Mouse (Mus musculus) large intestine, adult 2 months (tissue): ENCODE measurements at regions not wholly inside any gene's neighbourhood (a gene's known extent, or its start where the extent isn't known, plus 50 kb on each side); places are given as distances from the start of the nearest gene placed in this dataset.

Source experiments
- DNase-seq: peaks from one replicate; pipeline ENCODE4 v3.0.0-alpha.2; 2012; ENCODE audit warnings: low read depth, low spot score
- WGBS: fragments of 180-500 bp; shearing (Covaris S2); methylation state at CpG from one replicate; pipeline ENCODE4 v1.1.7; 2018; 5-methylcytosine and 5-hydroxymethylcytosine counted together

DNA sequence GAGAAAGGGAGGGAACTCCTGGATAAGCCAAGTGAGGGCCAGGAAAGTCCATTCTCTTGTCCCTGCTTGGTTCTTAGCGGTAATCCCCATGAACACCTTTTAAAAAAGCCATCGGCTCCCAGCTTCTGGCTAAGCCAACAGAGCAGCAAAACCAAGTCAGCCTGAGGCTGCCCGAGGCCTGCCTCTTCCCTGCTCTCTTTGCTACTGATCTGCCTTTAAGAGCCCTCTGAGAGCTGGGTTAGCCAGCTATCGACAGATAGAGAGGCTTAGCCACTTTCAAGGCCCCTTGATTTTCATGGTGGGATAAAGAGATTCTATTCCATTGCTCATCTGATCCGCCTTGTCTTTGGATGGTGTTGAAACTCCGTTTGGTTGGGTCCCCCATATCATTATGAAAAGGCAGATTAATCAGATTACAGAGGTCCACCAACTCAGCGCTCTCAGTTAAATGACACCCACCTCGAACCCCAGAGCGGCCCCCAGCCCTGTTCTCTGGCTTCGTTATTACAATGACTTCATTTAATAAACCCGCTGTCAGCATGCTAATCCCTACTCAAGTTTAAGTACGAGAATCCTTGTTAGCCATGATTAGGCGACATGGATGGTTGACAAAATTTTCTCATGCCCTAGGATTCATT lies 66.1 kb downstream of the Slc4a3 start:
- 82% methylated on average over 13 of the region's 13 CpGs for WGBS
- DNase-seq, result no peak

DNA sequence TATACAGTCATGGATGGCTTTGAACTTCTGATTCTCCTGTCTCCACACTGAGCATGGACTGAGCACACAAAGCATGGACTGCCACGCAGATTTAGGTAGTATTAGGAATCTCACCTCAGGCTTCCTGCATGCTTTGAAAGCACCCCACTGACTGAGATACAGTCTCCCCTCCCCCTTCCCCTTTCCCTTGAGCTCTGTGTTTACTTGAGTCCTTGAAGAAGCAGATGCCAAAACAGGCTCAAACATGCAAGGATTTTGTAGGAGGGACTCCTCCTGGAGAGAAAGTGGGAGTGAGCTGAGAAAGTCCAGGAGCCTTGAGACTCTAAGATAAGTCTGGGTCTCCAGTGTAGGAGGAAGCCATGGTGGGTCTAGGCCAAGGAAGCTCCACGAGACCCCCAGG lies 67.1 kb downstream of the Slc4a3 start:
- no peak for DNase-seq
- WGBS, result 49% methylated on average over 2 of the region's 2 CpGs

DNA sequence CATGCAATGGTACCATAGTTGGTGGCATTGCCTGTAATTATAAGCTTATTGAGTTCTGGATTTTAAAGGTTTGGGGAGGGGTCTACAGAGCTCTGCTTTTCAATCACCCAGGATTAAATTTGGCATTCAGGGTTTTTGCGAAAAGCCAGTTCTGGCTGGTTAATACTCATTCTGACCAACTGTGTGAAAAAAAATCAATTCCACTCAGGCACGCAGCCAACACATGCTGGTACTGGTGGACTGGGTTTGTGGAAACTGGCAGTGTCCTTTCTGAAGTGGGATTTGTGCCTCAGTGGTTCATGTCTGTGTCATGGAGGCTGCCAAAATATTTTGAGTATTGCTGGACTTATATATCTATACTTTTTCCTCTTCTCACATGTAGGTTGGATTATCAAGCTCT lies 70.9 kb downstream of the Slc4a3 start:
- no peak for DNase-seq
- WGBS, result 87% methylated on average over 2 of the region's 2 CpGs

DNA sequence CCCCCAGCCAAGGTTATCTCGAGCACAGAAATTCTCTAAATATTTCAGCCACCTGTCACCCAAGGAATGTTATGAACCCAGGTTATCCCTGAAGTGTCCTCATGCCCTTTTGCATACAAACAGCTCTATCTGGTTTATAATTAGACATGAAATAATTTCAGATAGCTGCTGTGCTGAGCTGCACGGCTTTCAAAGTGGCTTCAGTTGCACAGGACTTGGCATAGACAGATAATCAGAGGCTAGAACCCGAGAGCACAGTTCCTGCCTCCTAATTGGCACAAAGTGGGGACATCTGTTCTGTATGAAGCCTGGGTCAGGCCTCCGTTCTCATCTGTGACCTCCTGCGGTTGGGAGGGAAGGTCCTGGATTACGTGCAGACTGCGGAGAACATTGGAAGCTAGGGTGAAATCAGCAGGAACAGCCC lies 72.3 kb downstream of the Slc4a3 start:
- WGBS, result 52% methylated on average over 7 of the region's 7 CpGs
- DNase-seq, result no peak

DNA sequence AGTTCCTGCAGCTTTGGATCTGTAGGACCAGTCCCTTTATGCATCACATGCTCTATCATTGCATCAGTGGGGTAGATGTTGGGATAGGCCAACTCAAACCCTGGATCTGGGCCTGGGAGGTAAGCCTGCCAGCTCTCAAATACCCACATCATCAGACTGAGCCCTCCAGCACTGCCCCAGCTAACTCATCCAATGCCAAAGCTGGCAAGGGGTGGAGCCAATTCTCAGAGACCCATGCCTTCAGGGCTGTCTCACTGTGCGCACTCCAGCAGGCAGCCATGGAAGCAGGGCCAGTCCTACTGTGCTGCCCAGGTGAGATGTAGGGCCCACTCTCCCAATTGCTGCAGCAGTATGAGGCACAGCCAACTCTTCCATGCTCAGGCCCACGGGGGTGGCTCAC lies 84.2 kb downstream of the Slc4a3 start:
- DNase-seq, result no peak
- 88% methylated on average over 2 of the region's 2 CpGs for WGBS

DNA sequence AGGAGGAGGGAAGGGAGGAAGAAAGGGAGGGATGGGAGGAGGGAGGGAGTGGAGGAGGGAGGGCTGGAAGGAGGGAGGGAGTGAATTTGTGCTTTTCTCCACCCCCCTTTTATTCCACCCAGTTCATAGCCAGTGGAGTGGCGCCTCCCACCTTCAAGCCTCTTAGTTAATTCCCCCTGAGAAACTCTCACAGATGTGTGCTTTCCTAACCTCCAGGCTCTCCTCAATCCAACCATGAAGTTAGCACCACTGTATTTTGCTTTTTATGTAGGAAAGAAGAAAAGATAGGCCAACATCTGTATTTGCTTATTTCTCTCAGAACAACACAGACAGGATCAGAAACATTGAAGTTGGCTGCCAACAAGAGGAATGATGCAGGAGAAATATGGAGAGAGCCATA lies 85.7 kb downstream of the Slc4a3 start:
- 74% methylated on average over 1 of the region's 1 CpGs for WGBS

DNA sequence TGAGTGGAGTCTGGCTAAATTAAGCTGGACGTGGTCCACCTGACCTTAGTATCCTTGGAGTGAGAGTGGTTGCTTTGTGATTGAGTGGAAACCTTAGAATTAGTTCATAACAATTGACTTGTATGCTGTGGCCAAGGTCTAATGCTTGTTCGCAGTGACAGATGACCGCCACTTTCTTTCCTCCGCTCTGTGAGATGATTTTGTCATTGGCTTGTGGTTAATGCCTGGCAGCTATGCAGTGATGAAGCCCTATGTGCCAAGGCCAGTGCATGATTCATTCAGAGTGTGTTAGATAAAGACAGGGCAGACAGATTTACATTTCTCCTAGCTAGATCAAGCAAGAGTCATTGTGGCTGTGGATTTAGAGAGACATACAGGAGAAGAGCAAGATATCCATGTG lies 89.5 kb downstream of the Slc4a3 start:
- WGBS, result 85% methylated on average over 4 of the region's 4 CpGs
- no peak for DNase-seq

More for the DNA sequence above, 85.7 kb downstream of the Slc4a3 start:
- no peak for DNase-seq

DNA sequence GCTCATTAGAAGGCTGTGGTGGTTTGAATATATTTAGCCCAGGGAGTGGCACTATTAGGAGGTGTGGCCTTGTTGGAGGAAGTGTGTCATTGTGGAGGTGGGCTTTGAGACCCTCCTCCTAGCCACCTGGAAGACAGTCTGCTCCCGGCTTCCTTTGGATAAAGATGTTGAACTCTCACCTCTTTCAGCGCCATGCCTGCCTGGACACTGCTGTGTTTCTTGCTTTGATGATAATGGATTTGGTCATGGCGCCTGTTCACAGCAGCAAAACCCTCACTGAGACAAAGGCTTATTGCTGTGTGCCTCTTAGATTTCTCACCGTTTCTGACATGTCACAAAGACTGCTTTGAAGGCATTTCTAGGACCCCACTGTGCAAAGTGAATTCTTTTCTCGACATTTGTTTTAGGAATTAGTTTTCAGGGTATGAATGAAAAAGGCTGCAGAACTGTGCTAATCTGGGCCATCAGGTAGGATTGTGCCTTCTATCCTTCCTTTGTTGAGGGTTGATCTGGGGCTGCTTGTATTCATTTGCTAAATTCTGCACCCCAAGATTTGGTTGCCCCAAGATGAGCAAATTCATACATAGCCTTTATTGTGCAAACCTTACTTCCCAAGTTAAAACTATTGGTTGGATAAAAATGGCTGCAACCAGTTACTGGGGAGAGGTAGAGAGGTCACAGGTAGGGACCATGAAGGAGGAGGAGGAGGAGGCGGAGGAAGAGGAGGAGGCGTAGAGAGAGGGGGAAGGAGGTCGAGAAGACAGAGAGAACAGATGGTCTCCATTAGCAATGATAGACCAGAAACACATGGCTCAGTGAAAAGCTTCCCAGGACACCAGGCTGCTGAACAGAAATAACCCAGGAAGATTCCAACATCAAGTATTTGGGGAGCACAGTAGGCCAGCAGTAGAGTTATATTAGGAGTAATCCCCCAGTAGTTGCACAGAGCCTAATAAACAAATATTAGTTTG lies 93.2 kb downstream of the Slc4a3 start:
- 81% methylated on average over 8 of the region's 8 CpGs for WGBS
- no peak for DNase-seq

DNA sequence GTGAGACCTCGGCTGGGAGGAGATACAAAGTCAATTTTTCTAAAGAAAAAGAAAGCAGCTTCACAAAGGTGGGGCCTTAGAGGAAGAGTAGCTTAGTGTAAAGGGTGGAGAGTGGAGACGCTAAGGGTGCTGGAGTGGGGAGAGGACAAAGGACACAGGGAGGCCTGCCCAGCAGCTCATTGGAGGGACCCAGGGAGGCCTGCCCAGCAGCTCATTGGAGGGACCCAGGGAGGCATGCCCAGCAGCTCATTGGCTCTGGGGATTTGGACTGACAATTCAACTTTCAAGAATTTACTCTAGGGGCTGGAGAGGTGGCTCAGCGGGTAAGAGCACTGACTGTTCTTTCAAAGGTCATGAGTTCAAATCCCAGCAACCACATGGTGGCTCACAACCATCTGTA lies 96.4 kb downstream of the Slc4a3 start:
- DNase-seq, result no peak
- WGBS, result 56% methylated on average over 3 of the region's 3 CpGs

DNA sequence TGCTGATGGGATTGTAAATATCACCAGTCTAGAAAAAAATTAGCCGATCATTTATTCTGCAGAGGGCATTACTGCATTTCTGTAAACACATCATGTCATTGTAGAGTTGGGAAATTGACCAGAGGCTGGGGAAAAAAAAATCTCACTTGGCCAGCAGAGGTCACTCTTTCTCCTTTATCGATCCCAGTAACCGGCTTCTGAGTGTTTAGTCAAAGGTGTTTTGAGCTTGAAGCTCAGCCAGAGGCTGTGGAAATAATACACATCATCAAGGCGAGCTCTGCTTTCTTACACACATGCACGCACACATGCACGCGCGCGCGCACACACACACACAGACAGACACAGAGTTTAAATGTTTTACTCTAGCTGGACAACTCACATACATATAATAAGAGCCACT lies 106.5 kb downstream of the Slc4a3 start:
- WGBS, result 12% methylated on average over 10 of the region's 10 CpGs
- DNase-seq, result peak; percentile 11

DNA sequence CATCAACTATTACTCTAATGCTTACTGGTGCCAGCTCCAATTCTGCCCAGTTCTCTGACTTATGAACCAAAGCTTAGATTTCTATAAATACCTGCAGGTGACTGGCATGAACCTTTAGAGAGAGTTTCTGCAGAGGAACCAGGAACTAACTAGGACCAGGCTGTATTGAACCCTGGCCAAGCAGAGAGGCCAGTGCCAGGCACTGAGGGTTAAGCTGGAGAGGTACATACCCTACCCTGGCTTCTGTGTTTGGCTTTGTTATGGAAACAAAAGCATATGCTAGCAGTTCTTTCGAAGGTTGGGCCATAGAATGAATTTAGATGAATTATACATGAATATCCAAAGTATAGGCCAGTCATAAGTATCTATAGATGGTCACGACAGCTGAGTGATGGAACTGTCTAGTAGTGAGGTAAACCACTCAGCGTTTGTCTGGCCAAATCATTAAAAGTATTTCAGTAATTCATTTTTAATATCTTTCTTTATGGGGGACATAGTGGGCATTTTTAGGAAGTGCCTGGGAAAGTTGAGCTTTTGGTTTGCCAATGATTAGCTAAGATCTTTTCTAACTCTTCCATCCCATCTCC lies 107.0 kb downstream of the Slc4a3 start:
- DNase-seq, result no peak
- WGBS, result 54% methylated on average over 3 of the region's 3 CpGs

DNA sequence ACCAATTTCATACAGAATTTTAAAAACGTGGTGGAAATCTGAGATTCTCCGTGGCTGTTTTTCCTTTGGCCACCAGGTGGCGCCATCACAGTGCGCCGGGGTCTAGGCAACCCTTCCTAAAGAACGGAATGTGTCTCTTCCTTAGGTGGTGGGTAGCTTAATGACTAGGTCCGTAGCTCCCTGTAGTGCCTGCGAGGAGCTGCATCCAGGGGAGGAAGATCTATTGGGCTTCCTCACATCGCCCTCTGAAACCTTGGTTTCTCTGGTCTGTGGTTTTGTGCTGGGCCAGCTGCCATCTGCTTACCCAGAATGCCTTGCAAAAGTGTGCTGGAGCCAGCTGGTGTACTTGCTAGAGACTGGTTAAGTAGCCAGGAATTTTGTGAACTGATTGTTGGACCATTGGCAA lies 107.6 kb downstream of the Slc4a3 start:
- no peak for DNase-seq
- WGBS, result 5% methylated on average over 9 of the region's 9 CpGs

DNA sequence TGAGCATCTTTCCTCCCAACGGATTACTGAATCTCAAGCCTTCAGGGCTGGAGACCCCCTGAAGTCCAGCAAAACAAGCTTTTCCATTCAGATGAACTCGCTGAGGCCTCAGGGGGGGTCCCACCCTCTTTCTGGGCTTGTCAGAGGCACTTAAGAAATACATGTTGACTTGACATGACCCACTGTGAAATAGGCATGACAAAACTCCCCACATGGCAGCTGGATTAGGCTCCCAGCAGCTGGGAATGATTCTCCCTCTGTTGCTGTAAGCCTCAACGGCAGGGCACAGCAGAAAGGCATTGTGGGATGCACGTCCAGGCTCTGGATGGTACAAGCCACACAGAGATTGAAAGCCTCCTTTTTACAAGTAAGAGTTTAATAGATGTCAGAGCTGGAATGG lies 110.5 kb downstream of the Slc4a3 start:
- DNase-seq, result no peak
- WGBS, result 83% methylated on average over 4 of the region's 4 CpGs

DNA sequence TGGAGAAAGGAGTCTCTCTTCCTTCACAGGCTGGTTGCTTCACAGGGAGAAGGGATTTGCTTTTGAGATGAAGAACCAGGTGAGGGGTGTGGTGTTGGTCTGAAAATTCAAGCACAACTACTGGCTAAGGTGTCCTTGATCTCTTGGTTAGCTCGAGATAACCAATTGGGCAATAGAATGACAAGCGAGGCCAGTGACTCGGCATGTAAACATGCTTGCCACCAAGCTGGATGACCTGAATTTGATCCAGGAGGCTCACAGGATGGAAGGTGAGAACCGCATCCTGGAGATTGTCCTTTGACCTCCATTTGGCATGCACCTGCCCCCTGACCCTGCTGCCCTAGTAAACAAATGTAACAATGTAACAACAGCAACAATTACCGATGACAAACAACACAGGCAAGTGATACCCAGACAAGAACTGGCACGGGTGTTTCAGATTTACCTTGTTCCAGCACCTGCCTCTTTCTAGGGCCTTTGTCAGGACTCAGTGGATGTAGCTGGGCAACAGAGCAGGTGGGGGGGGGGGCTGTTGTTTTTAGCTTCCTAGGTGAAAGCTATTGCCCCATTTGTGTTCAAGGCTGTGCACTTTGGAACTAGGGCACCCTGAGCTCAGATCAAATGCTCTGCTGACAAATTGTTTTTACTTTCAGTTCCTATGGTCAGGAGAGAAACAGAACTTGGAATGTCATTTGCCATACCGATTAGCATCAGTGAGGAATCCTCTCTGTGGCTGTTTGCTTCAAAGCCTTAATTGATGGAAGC lies 114.5 kb downstream of the Slc4a3 start:
- WGBS, result 48% methylated on average over 7 of the region's 7 CpGs
- DNase-seq, result no peak

DNA sequence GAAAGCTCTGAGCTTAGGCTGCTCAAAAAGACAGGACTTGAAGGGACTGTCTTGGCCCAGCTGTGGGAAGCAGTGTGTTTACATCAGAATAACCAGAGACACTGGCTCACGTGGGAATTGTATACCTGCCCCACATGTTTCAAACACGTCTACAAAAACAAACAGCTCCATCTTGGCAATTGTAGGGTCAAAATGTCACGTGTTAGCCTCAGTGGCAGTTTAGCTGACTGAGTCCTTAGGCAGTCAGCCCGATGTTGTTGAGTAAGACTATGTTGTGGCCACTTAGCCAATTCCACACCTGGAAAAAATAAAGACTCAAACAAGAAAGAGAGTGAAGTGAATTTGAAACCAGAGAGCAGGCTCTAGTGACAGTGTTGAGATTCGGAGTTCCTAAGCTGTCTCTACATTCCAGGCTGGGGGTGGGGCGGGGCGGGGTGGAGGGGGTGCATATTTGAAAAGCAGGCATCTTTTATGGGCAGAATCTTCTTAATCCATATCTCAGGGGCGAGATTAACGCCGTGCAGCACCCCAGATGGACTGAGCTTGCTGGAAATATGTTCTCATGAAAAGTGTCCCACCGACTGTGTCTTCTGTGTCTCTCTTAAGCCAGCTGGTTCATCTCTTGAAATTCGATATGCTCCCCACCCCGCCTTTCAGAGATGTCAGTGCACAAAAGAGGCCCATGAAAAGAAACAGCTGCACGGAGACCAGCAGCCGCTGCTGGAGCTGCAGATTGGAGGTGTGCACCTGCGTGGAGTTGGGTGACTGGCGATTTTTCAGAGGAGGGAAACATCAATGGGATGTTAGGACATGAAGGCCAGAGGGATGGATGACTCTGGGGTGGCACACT lies 116.3 kb downstream of the Slc4a3 start:
- DNase-seq, result no peak
- WGBS, result 15% methylated on average over 17 of the region's 17 CpGs

DNA sequence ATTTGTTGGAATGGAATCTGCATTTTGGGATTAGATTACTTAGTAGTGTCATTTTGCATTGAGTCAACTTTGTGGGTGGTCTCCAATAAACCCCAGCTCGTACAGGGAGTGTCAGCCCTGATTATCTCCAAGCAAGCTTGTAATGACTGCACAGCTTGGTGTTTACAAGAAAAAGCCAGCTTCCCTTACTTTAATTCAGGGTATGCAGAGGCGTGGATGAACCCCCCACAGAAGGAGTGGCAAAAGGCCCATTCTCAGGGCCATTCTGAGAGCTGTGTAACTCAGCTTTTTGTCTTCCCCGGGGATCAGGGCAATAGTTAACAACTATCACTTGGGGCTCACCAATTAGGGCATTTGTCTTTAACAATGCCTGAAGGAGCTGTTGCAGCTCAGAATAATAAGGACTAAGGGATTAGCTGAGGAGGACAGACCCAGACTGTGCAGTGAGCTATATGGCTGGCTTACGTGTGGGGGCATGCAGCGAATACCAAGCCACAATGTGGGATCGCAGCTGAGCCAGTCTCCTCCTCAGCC lies 121.7 kb downstream of the Slc4a3 start:
- 62% methylated on average over 6 of the region's 6 CpGs for WGBS
- no peak for DNase-seq

DNA sequence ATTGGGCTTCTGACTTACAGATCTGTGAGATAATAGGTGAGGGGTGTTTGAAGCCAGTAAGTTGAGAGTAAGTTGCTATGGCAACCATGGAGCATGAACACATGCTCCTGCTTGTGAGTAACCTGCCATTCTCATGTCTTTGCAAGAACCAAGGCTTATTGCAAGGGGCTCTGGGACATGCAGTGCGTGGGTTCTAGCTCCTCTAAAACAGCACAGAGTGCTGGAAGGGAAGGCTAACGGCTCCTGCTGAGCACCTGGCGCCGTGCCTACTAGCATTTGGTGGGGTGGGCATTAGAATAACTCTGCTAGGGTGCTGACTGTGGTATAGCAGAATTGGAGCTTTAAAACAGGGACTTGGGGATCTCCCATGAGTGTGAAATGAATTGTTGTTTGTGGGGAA lies 130.2 kb downstream of the Slc4a3 start:
- DNase-seq, result no peak
- WGBS, result 91% methylated on average over 4 of the region's 4 CpGs

DNA sequence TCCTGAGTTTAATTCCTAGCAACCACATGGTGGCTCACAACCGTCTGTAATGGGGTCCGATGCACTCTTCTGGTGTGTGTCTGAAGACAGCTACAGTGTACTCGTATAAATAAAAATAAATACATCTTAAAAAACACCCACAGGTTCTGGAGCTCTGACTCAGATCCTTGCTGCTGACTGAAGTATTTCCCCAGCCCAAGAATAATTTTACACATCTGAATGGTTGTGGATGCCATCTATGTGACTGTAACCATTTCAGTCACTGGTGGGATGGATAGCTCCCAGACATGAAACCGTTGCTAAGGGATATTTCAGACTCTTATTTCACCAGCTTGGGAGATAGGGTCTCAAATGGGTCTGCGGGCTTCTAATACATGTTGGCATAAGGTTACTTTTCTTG lies 131.6 kb downstream of the Slc4a3 start:
- no peak for DNase-seq
- 66% methylated on average over 5 of the region's 5 CpGs for WGBS

DNA sequence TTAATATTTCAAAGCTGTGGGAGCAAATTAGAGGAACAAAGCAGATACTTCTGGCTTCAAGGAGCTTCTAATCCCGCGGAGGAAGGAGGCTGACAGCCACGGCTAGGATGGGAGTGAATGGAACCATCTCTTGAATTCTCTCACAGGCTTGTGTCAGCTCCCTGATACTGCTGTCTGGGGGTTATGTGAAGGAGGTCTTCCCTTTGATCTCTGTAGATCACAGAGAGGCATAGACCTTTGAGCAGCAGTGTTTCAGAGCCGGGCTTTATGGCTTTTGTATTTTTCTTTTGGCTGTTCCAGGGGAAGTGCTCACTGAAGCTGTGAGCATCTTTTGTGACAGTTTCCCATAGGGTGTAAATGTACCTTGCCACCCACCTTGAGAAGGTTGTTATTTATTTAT lies 132.2 kb downstream of the Slc4a3 start:
- WGBS, result 49% methylated on average over 4 of the region's 4 CpGs
- no peak for DNase-seq
